Mouse (Mus musculus) 3134 (cell line): ENCODE results near the gene Rcor1.
A peak's percentile ranks its signal among the peaks of the same experiment; 100 is the strongest.
"Not testable (repeated sequence)": the region's sequence is repeated elsewhere in the genome, so short reads cannot be mapped to it uniquely, and the experiment has no call there.

Experiments
- DNase-seq: peaks from one replicate; pipeline ENCODE4 v3.0.0-alpha.2; 2011; ENCODE audit warnings: low spot score; ENCODE audit not compliant: insufficient read length; ENCODE audit errors: extremely low read depth

Rcor1 gene

DNA sequence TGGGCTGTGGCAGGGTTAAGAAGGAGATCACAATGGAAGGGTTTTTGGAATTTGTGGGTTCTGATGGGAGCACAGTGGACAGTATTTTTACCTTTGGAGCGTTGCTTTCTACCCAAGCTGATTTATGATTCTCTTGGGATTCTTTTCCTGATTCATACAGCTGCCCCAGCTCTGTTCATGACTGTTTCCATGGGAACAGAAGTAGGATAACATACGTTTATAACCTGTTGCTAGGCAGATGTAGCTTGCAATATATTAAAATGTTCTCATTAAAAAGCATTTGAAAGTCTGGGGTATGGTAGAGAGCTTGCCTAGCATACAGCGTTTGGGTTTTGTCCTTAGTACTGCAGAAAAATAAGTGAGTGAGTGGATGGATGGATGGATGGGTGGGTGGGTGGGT is 25.1 kb downstream of the Rcor1 start:
- no peak for DNase-seq

DNA sequence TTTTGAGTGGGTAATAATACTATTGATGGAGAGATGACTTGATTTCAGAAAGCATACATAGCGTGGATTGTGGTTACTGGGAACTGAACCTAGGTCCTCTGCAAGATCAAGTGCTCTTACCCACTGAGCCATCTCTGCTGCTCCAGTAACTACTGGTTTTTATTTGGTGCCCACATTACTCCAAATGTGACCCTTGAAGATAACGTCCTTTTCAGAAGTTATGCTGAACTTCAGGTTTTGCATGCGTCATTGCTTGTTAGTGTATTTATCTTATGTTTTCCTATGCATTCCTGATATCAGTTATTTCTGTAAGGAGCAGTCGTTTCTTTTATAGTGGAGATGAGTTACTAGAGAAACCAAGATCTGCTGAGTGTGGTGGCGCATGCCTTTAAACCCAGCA is 26.2 kb downstream of the Rcor1 start:
- no peak for DNase-seq

DNA sequence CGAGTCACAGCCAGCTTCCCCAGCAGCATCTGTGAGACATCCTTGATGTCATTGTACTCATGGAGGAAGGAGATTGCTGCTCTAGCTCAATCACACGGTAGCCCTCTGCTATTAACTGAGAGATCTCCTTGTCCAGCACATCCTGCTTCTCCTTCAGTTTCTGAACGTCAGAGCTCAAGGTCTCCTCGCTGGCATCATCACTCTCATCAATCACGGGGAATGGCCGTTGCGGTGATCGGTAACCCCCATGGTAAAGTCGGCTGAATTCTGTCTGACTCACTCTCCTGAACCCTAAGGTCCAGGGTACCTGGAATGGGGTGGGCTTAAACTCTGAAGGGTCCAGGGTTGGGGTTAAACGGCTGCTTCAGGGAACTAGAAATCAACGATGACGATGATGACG is 28.7 kb downstream of the Rcor1 start:
- DNase-seq: no peak

DNA sequence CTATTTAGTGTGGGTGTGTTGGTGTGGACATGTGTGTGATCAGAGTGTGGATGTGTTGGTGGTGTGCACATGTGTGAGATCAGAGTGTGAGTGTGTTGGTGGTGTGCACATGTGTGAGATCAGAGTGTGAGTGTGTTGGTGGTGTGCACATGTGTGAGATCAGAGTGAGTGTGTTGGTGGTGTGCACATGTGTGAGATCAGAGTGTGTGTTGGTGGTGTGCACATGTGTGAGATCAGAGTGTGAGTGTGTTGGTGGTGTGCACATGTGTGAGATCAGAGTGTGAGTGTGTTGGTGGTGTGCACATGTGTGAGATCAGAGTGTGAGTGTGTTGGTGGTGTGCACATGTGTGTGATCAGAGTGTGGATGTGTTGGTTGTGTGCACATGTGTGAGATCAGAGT is 30.1 kb downstream of the Rcor1 start:
- not testable (repeated sequence) for DNase-seq

DNA sequence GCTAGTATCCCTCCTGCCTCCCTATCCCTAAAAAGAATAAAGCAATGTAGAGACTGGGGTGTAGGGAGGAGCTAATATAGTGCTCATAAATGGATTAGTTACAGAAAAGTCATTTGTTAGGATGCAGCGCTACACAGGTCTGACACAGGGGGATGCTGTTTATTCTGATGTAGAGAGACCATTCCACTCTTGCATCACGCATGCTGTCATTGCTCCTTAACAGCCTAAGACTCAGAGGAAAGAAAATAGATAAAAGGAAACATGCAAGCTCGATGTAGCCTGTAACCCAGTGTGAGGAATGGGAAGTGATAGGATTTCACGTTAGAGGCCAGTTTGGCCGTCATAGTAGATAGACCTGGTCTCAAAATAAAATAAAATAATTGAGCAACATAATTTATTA is 31.9 kb downstream of the Rcor1 start:
- DNase-seq: no peak

DNA sequence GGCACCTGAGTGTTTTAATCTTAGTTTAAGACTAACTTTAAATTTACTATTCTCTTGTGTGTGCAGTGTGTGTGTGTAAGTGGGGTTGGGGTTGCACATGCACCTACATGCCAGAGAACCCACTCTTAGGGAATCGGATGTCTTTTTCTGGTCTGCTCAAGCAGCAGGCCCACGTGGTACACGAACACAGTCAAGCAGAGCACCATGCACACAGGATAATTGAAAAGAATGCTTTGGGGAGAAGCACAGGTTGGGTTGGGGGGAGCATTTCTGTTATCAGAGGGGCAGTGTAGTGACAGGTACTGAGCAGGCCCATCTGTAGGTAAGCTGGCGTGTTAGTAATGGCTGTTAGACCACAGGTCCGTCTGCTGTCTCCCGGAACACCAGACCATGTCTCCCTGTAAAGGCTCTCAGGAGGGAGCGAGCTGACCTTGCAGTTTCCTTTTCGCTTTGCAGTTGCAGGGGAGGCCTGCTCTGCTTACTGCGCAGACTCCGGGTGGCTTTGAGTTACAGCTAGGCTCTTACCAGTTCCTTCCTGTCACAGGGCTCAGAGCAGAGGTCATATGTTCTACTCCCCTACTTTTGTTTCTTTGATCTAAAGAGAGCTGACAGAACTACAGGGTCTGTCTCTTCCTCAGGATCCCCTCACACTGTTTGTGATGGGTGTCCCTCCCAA is 32.5 kb downstream of the Rcor1 start:
- DNase-seq: no peak

DNA sequence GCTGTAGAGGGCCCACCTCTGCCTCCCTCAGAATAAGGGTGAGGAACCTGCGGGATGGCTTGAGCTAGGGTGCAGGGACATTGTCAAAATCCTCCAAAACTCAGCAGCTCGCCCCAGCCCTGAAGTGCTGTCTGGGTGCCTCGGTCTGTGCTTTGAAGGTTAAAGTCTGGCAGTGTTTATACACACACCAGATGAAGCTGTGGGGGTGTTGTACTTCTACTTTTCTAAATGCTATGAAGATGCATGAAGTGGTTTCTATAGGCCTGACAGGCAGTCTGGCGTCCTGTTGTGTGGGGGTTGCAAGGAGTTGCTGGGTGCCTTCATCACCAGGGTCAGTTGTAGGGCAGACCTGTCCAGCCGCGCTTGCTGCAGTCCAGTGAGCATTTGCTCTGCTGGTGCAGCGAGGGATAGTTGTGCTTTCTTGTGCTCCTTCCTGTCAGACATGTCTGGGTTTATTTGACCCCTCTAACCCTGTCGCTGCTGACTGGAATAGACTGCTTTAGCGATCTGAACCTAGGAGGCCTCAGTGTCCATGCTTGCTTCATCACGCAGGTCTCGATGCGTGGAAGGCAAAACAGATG is 37.3 kb downstream of the Rcor1 start:
- no peak for DNase-seq

DNA sequence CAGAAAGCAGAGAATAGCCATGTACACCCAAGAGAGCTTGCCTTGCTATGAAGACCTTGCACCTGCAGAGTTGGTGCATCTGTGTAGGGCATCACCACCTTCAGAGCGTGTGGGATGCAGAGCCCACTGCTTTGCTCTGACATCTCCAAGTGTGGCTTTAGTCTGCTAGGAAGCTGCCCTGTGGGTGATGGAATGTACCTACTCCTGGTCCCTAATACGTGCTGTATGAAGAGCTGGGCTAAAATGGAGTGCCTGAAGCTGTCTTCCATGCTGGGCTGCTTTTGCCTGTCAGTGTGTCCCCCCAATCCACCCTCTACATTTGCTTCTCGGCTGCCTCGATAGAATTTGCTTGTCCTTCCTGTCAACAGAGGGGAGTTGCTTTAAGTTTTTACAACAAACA is 46.4 kb downstream of the Rcor1 start:
- DNase-seq: no peak

DNA sequence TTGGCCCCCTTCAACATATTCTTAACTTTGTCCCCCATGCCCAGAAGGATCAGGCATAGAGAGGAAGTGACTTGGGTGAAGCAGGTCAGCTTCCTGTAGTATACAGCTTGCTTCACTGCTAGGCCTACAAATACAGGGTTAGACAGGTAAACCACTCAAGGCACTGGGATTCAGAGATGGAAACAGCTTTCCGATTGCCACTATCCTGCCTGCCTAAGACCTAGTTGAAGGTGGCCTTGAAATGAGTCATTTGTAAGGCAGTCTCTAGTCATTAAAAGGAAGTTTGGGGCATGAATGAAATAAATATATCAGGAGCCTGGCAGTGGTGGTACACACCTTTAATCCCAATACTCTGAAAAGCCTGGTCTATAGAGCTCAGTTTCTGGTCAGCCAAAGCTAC is 47.9 kb downstream of the Rcor1 start:
- no peak for DNase-seq

DNA sequence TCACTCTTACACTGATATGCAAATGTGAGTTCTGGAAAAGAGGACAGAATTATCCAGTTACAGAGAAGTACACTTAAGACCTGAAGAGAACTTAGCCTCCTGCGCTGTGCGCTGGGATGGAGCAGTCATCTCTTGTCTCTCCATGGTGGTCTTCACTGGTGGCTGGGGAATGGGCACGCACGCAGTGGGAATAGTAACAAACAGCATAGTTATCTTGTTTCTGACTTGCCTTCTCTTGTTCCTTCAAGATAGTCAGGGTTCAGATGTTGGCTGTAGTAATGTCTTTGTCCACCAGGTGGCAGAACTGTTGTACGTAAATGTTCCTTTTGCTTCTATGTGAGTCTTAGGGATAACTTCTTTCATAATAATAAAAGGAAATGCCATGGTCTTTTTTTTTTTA is 49.0 kb downstream of the Rcor1 start:
- DNase-seq: peak; percentile 26

DNA sequence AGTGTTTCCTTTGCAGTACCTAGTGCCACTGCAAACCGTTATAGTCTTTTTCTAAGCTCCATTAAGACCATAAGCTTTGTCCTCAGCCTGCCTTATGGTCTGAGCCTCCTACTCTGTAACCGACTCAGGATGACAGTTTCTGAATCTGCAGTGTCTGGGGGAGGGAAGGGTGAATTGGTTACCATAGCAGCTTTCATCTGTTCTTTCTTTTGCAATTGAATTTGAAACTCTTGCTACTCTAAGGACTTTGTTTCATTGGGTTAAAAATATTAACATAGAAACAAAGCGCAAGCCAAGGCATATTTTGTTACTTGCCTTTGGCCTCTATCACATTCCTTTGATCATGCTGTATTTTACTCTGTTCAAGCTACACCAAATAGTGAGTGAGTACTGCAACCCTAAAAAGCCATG is 49.6 kb downstream of the Rcor1 start:
- DNase-seq: no peak

DNA sequence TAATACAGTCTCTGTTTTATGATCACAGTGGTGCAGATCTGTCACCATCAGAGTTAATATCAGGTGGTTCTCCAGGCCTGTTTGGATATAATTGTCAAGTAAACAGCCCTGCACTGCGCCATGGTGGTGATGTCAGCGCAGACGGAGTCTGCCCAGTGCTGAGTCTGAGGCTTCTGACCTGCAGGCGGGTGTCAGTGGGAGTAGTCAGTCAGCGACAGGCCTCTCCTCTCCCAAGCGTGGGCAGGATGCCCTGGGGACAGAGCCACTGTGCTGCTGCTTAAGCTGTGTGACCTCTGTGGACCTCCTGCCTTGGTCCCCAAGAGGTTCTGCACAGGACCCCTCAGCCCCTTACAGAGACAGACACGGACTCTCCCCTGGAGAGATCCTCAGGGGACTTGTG is 50.0 kb downstream of the Rcor1 start:
- no peak for DNase-seq

DNA sequence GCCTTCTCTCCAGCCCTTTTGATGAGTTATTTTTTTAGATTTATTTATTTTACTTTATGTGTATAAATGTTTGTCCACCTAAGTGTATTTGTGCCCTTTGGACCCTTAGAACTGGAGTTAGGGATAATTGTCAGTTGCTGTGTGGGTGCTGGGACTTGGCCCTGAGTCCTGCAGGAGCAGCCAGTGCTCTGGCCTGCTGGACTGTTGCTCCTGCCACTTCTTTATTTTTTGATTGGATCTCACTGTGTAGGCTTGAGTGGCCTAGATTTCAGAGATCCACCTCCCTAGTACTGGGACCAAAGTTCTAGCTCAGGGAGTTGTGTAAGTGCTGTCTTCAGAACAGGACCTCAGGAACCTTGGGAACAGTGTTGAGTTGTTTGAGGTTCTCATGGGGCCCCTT is 51.6 kb downstream of the Rcor1 start:
- no peak for DNase-seq

DNA sequence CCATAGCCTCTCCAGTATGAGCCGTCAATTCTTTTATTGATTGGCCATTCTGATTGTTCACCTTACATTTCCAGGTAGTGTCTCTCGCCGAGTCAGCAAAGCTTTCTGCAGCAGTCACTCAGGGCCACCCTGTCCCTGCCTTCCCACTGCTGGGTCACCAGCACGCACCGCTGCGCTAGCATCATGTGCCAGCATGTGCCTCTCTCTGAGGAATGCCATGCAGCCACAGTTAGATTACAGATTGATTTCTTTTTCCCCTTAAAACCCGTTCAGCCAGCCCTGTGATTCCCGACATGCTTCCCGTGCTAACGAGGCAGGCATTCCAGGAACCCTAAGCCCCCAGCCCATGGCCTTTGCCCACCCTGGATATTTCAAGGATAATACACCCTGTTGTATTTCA is 52.8 kb downstream of the Rcor1 start:
- no peak for DNase-seq

DNA sequence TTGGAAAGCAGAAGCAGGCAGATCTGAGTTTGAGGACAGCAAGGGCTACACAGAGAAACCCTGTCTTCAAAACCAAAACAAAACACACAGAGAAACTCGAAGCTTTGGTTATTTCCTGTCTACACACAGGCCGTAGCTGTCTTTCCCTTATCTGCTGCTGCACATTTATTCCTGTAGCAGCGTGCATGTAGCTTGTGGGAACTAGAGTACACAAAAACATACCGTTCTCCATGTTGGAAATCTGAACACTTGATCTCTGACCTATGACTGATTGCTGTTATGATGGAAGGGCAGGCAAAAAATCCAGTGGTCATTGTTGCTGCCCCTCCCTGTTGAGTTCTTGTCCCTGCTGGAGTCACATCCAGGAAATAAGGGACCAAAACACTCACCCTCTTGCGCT is 54.9 kb downstream of the Rcor1 start:
- DNase-seq: no peak

DNA sequence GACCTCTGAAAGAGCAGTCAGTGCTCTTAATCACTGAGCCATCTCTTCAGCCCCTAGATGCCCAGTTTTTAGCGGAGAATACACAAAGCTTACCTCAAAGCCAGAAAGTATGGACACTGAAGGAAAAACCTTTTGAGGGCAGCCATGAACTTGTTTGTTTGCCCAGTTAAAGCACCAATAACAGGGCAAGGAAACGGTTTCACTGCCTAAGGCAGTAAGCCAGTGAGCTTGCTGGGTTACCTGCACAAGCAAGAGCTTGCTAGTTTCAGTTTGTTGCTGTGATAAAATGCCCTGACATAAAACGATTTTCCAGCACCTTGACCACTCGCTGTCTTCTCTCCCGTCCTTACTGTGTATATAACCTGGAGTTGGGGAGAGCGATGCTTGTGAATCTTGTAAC is 55.9 kb downstream of the Rcor1 start:
- no peak for DNase-seq

DNA sequence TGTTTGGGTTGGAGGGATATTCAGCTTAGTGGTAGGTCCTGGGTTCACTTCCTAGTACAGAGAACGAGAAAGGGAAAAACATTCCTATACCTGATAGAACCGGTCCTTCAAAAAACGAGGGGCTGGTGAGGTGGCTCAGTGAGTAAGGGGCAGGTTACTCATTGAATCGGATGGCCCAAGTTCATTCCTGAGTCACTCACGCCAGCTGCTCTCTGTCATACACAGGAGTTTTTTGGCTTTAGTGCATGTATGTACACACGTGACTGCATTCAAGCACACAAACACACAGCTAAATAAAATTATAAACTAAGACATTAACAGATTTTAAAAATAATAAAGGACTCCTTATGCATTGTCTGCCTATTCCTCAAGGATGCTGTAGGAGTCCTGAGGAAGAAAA is 57.1 kb downstream of the Rcor1 start:
- DNase-seq: no peak

DNA sequence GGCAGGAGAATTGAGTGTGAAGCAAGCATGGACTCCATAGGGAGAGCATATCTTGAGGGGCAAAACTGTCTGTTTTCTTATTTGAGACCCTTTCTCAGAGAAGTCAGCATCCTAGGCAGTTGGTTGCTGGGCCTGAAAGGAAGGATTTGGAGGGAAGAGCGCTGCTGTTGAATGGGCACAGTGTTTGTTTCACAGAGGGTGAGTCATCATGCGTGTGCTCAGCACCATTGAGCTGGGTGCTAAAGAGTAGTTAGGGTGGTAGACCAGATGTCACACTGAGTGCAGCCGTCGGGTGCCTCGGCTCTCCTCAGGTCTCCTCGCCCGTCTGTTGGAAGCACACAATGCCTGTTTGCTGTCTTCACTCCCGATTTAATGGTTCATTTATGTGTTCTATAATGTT is 57.9 kb downstream of the Rcor1 start:
- no peak for DNase-seq

DNA sequence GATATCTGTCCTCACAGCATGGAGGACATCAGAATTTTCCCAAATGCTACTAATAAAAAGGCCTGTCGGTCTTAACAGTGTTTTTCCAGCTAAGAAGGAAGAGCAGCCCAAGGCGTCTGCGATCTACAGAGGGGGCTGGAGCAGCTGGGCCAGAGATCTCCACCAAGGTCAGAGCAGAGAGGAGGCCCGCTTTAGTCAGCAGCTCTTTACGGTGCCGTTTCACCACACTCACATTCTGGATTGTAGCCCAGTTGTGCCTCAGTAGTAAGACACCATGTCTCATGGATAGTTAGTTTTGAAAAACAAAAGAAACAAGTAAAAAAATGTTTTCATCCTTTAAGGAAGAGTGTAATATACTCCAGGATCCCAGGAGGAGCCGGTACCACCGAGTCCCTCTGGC is 72.0 kb downstream of the Rcor1 start:
- DNase-seq: no peak

DNA sequence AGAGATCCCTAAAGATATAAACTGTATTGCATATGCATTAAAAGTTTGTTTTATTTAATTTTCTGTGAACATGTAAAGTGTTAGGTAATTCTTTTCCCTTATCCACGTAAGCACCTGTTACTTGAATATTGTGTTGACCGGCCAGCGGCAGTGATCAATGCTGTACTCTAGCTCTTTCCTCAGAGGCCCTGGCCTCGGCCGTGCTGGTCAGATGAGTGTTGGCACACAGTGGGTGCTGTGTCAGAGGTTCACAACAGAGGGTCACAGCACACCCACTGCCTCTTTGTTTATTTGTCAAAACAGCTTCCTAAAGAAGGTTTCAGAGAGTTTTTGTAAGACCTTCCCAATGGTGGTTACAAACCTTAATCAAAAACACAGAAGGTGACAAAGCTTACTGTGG is 75.4 kb downstream of the Rcor1 start:
- no peak for DNase-seq

DNA sequence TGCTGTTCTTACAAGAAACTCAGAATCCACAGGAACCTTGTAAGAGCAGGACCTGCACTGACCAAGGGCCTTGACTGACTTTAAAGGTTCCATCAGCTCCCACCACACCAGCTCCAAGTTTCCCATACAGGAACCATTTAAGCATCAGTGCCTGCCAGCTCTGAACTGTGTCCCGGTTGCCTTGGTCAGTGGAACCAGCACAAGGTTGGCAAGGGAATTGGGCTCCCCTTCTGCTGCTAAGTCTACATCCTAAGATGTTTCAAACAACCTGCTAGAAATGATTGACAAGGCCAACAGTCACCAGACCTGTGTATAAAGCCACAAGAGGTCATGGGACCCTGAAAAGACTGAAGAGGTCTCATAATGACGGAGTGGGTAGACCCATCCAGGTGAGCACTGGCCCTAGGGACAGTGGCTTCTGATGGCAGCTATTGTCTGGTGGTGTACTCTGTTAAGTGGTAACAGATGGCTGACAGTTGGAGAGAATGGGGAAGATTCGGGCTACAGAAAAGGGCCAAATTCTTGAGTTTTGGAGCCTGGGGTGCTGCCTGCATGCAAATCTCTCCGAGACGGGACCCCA is 80.4 kb downstream of the Rcor1 start:
- DNase-seq: no peak

DNA sequence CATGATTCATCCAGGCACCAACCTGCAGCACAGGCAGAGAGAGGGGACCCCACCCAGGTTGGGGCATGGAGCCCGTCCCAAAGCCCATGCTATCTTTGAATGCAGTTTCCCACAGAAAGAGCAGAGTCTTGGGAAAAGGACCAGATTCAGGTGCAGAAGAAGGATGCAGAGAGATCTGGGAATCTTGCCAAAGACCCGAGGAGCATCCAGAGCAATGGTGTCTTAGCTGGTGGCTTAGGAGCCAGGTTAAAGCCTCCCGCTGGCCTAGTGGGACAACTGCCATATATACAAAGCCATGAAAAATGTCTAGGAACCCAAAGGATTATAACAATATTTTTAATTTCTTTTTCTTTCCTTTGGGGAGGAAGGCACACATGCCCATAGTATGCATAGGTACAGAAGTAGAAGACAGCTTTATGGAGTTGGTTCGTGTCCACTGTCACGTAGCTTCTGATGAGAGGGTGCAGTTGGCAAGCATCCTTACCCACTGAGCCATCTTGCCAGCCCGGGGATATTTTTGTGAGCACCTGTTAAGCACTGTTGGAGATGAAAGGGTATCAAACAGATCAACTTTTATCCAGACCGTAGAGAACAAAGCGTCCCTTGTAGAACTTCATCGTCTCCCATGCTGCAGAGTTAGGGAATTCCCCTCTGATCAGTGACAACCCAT is 82.0 kb downstream of the Rcor1 start:
- DNase-seq: no peak
